Mouse (Mus musculus): Measurements from ENCODE around the gene Adam26a.
"Not testable (repeated sequence)": the region's sequence is repeated elsewhere in the genome, so short reads cannot be mapped to it uniquely, and the experiment has no call there.

Adam26a gene

DNA sequence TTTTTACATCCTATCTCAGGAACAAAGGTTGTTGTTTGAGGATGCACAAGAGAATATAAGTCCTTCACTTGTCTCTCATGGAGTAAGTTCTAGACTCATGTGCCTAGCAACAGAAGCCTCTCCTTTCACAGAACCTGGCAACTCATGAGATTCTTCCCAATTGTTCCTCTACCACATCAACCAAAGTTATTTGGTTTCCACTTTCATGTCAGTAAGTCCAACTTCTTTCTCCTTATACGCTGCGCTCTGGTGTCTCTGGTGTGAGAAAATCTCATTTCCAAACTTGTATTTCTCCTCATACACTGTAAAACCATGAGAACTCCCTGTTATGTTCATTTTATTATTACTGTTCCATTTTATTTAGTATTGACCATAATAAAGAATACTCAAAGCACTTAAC is at the start of gene Adam26a:
Gene Adam26a (minus strand): TSS at position 101 of the 400 bp plus-strand sequence.
- H3K27me3 ChIP-seq (ENCODE audit: control insufficient read depth, insufficient read depth, low read length, poor library complexity, severe bottlenecking); H3K36me3 ChIP-seq (ENCODE audit: control insufficient read depth, insufficient read depth, low read length, poor library complexity, severe bottlenecking); DNase-seq (ENCODE audit: low read depth, low spot score): not testable (repeated sequence)

DNA sequence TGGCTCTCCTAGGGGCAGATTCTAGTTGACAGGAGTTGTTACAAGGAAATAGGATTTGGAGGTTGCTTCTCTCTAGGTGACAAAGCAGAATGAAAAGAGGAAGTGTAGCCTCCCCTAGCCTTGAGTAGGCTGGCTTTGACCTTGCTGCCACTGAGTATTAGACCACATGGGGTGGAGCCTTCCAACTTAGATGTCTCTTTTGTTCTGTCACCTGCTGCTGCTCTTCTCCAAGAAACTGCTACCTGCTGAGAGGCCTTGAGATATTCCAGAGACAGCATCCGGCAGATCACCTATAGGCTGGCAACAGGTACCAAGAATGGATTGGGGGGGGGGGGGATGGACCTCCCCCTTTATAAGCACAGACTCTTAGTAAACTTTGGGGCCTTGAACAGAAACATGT is 39.5 kb upstream of the Adam26a start:
- DNase-seq (ENCODE audit: low read depth, low spot score): no peak
- H3K36me3 ChIP-seq (ENCODE audit: control insufficient read depth, insufficient read depth, low read length, poor library complexity, severe bottlenecking): no peaks in the 10 kb centered on the region
- H3K27me3 ChIP-seq (ENCODE audit: control insufficient read depth, insufficient read depth, low read length, poor library complexity, severe bottlenecking): no peaks in the 10 kb centered on the region

- H3K27me3 ChIP-seq (ENCODE audit: control insufficient read depth, insufficient read depth, low read length, poor library complexity, severe bottlenecking); DNase-seq (ENCODE audit: low read depth, low spot score); H3K36me3 ChIP-seq (ENCODE audit: control insufficient read depth, insufficient read depth, low read length, poor library complexity, severe bottlenecking): not testable (repeated sequence)
Measured at GRCm38 (mm10) chr8:43603657-43604056, 27.1 kb upstream of the Adam26a start.

GRCm38 (mm10) chr8:43603166-43603565 is 26.7 kb upstream of the Adam26a start:
- H3K27me3 ChIP-seq (ENCODE audit: control insufficient read depth, insufficient read depth, low read length, poor library complexity, severe bottlenecking); H3K36me3 ChIP-seq (ENCODE audit: control insufficient read depth, insufficient read depth, low read length, poor library complexity, severe bottlenecking); DNase-seq (ENCODE audit: low read depth, low spot score): not testable (repeated sequence)

- not testable (repeated sequence) for H3K36me3 ChIP-seq (ENCODE audit: control insufficient read depth, insufficient read depth, low read length, poor library complexity, severe bottlenecking); H3K27me3 ChIP-seq (ENCODE audit: control insufficient read depth, insufficient read depth, low read length, poor library complexity, severe bottlenecking); DNase-seq (ENCODE audit: low read depth, low spot score)
Measured at GRCm38 (mm10) chr8:43528006-43528405, 48.5 kb downstream of the Adam26a start, which contains the start of gene Adam26b. Gene Adam26b (minus strand): TSS chr8:43528106.
